Mouse (Mus musculus) CH12.LX (cell line): ENCODE measurements around the gene Ikzf1. TPM values are rescaled to one million over a fixed set of nuclear protein-coding genes. Genes with fewer than 3 reads are reported as not detected.

ENCODE experiments used
- DNase-seq: peaks from one replicate; pipeline ENCODE4 v3.0.0-alpha.2; 2013; ENCODE audit errors: extremely low read depth
- H3K27ac ChIP-seq: 2 replicates; pipeline ENCODE4 v1.5.1; 2012; ENCODE audit warnings: low read depth, mild to moderate bottlenecking, control low read depth, moderate library complexity; ENCODE audit not compliant: insufficient read depth
- H3K27me3 ChIP-seq: replicated peaks from 2 replicates; pipeline ENCODE3; 2012; ENCODE audit warnings: inconsistent platforms
- H3K36me3 ChIP-seq, 2 experiments: replicated peaks in 1 of 2; 2 replicates each; pipeline versions ENCODE3 to v1.6.1; 2012; ENCODE audit warnings: inconsistent platforms in 1 of 2, low read length in 1 of 2, mild to moderate bottlenecking in 1 of 2, mixed read lengths in 1 of 2, moderate library complexity in 1 of 2; ENCODE audit not compliant: control insufficient read depth in 1 of 2, insufficient read depth in 1 of 2
- H3K4me1 ChIP-seq, 2 experiments: 2 replicates each; pipeline ENCODE4 v1.6.1; 2012; ENCODE audit warnings: inconsistent platforms in 1 of 2, moderate library complexity in 1 of 2; ENCODE audit not compliant: insufficient read depth in 2 of 2, control insufficient read depth in 1 of 2
- H3K4me2 ChIP-seq: 2 replicates; pipeline ENCODE4 v1.6.1; 2012; ENCODE audit warnings: low read depth, mild to moderate bottlenecking, control low read depth; ENCODE audit not compliant: poor library complexity, insufficient read depth, severe bottlenecking
- H3K4me3 ChIP-seq, 3 experiments: fragments of 150-350 bp in 1 of 3; sonication (generic) in 1 of 3; replicated peaks in 1 of 3; 2 replicates each; pipeline versions ENCODE3 to v1.5.1; 2011 to 2012; ENCODE audit warnings: low read depth in 2 of 3, low read length in 2 of 3, mild to moderate bottlenecking in 2 of 3, moderate library complexity in 2 of 3, control low read depth in 1 of 3, improper control_type of control experiment in 1 of 3, inconsistent platforms in 1 of 3, mixed read lengths in 1 of 3; ENCODE audit not compliant: poor library complexity in 1 of 3
- H3K79me2 ChIP-seq: replicated peaks from 2 replicates; pipeline ENCODE4 v1.6.1; 2012; ENCODE audit warnings: mild to moderate bottlenecking, moderate library complexity; ENCODE audit not compliant: control insufficient read depth, poor library complexity, insufficient read depth, severe bottlenecking; ENCODE audit errors: extremely low read depth
- H3K9ac ChIP-seq: 2 replicates; pipeline ENCODE4 v1.6.1; 2012; ENCODE audit warnings: low read depth, mild to moderate bottlenecking, control low read depth, moderate library complexity; ENCODE audit not compliant: insufficient read depth
- H3K9me3 ChIP-seq: replicated peaks from 2 replicates; pipeline ENCODE3; 2012; ENCODE audit warnings: low read length, inconsistent platforms, mixed read lengths
- CHD1 ChIP-seq: IDR thresholded peaks from 2 replicates; pipeline ENCODE4 v1.6.1; 2012; ENCODE audit warnings: low read depth, low read length, improper control_type of control experiment, inconsistent platforms
- CHD2 ChIP-seq: IDR thresholded peaks from 2 replicates; pipeline ENCODE4 v1.6.1; 2011; ENCODE audit warnings: low read length, improper control_type of control experiment
- ELF1 ChIP-seq: IDR thresholded peaks from 2 replicates; pipeline ENCODE4 v1.6.1; 2014; ENCODE audit warnings: low read depth, mild to moderate bottlenecking, inconsistent platforms, low read length, improper control_type of control experiment
- MAX ChIP-seq: IDR thresholded peaks from 2 replicates; pipeline ENCODE4 v1.6.1; 2011; ENCODE audit warnings: low read length, improper control_type of control experiment
- MAZ ChIP-seq: IDR thresholded peaks from 2 replicates; pipeline ENCODE4 v1.6.1; 2012; ENCODE audit warnings: low read depth, mild to moderate bottlenecking, inconsistent platforms, low read length, improper control_type of control experiment, moderate library complexity
- NELFE ChIP-seq: IDR thresholded peaks from 2 replicates; pipeline ENCODE4 v1.6.1; 2011; ENCODE audit warnings: low read depth, low read length, improper control_type of control experiment
- POLR2A ChIP-seq: IDR thresholded peaks from 2 replicates; pipeline ENCODE4 v1.6.1; 2011; ENCODE audit warnings: low read depth, mild to moderate bottlenecking, improper control_type of control experiment, low read length
- POLR2AphosphoS2 ChIP-seq: IDR thresholded peaks from 2 replicates; pipeline ENCODE4 v1.6.1; 2011; ENCODE audit warnings: low read depth, low read length, improper control_type of control experiment
- RCOR1 ChIP-seq: conservative IDR thresholded peaks from 2 replicates; pipeline ENCODE4 v1.6.1; 2012; ENCODE audit warnings: low read depth, mild to moderate bottlenecking, inconsistent platforms, low read length, improper control_type of control experiment
- TCF12 ChIP-seq: IDR thresholded peaks from 2 replicates; pipeline ENCODE4 v1.6.1; 2014; ENCODE audit warnings: low read depth, mild to moderate bottlenecking, inconsistent platforms, low read length, improper control_type of control experiment
- UBTF ChIP-seq: IDR thresholded peaks from 2 replicates; pipeline ENCODE4 v1.6.1; 2012; ENCODE audit warnings: low read depth, mild to moderate bottlenecking, inconsistent platforms, low read length, improper control_type of control experiment, moderate library complexity
- USF1 ChIP-seq: IDR thresholded peaks from 2 replicates; pipeline ENCODE4 v1.6.1; 2014; ENCODE audit warnings: low read depth, mild to moderate bottlenecking, inconsistent platforms, low read length, improper control_type of control experiment
- dilution Hi-C: fragments of 300-500 bp; cut with MboI; formaldehyde crosslinking; loops from 2 replicates; pipeline ENCODE4 v1.14.3; 2020; ENCODE audit warnings: low sequenced_read_pairs; ENCODE audit not compliant: extremely low pct_unique_long_range_greater_than_20kb, extremely low pct_ligation_motif_present
- in situ Hi-C: fragments of 300-500 bp; cut with MboI; formaldehyde crosslinking; loops from 3 replicates; pipeline ENCODE4 v1.14.3; 2019; ENCODE audit warnings: low sequenced_read_pairs, low pct_ligation_motif_present, low pct_unique_long_range_greater_than_20kb, mixed read lengths
- polyA plus RNA-seq: library from polyadenylated mRNA; unstranded; fragments of >175 nt; gene quantifications from 2 replicates; pipeline ENCODE4 v1.2.1, GENCODE M21; 2012; ENCODE audit warnings: low read depth; ENCODE audit not compliant: insufficient read length
- total RNA-seq, 2 experiments: library from RNA; depleted of rRNA; stranded (reverse); fragments of 300-350 nt in 1 of 2; fragments of >200 nt in 1 of 2; gene quantifications; 2 replicates each; pipeline ENCODE4 v1.2.3; 2012 to 2014

Ikzf1 gene
- total and polyA plus RNA-seq, 3 experiments = 33.1 to 68.7 (median 51.2) TPM

DNA sequence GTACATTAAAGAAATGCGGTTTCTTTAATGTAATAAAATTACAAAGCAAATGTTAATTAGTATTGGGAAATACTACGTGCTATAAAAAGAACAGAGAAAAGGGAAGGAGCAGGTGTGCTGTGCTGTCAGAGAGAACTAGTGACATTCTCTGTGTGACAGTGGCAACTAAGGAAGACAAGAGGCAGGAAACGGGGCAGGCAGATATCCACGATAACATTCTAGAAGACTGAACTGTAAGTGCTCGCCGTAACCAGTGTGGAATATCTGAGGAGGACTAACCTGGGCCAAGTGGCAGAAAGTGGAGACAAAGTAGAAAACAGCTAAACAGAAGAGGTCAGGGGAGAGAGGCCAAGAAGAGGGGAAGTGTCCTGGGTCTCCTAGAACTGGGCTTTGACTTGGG, 5.8 kb upstream of the Ikzf1 start:
- dilution Hi-C loops = no loop called here
- no peak for DNase-seq
- Histone ChIP-seq H3K4me1 (peaks cover 21 to 42% of the 10 kb centered on the region in 2 experiments), H3K79me2 (no peaks in the 10 kb centered on the region), H3K9ac (no peak overlapping the region; the same call in 1 of the 2 replicates), H3K27me3 (no peaks in the 10 kb centered on the region), H3K36me3 (no peaks in the 10 kb centered on the region), H3K9me3 (peaks cover 3% of the 10 kb centered on the region), H3K4me3 (no peak overlapping the region)
- in situ Hi-C loops = loop anchor here (25.0 kb wide), 1 partner anchor 283 kb away; no protein-coding TSS in a partner anchor
- TF ChIP-seq NELFE (no peak), CHD1 (0 out of 2 replicates have a peak, but pooled peaks have one; percentile 8), USF1 (no peak), ELF1 (no peak)
- TF ChIP-seq, all 38 proteins: peak for 1
- H3K27ac ChIP-seq = no peak overlapping the region
- H3K4me2 ChIP-seq = no peak overlapping the region

DNA sequence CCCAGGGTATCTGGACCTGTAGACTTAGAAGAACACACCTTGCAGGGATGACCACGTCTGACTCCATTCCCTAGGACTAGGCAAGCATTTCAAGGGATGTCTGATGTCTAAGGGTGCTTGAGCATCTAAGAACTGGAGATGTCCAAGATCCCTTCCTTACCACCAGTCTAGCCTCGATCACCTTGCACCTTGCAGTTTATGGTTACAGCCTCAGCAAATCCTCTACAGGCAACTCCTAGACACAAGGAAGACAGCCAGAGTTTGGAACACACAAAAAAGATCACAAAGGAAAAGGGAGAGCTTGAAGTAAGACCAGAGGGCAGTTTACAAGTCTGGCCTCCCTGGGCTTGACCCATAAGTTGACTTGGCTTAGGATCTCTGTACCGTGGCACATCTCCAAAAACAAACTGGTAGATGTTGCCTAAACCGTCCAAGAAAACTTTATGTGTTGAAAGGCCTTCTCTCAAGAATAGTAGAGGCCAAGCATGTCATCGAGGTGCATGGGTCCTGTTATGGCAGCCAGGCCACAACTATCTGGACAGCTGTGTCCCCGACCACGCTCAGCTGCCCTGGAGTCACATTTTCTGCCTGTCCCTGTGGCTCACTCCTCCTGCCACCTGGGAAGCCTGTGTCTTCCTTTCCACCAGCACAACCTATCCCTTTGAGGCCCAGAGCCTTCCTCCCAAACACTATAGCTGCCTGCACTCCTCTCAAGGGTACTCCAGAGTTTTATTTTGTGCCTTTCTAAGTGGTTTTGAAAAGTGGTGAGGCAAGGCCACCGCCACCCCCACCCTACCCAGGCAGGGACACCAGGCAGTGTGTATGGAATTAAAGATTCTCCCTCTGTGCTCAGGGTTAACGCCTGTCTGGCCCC, 510 bp upstream of the Ikzf1 start:
- in situ Hi-C loops (loop anchor here (10.0 to 25.0 kb wide), 2 partner anchors 119 to 278 kb away; no protein-coding TSS in a partner anchor), dilution Hi-C loops (no loop called here)
- Histone ChIP-seq H3K4me2 (no peak overlapping the region), H3K27ac (no peak overlapping the region), H3K4me1 (peaks cover 9 to 21% of the 10 kb centered on the region in 2 experiments), H3K4me3 (no peak overlapping the region), H3K27me3 (no peaks in the 10 kb centered on the region), H3K79me2 (no peaks in the 10 kb centered on the region)
- TF ChIP-seq MAZ (no peak), RCOR1 (no peak), POLR2AphosphoS2 (no peak), UBTF (no peak), CHD2 (no peak), TCF12 (no peak), POLR2A (no peak), MAX (no peak)
- TF ChIP-seq, all 38 proteins: peak for 0
- no peaks in the 10 kb centered on the region for H3K36me3 ChIP-seq
- H3K9me3 ChIP-seq = peaks cover 19% of the 10 kb centered on the region
- no peak overlapping the region for H3K9ac ChIP-seq
- DNase-seq = no peak
